Mouse (Mus musculus) E14TG2a.4 (cell line): ENCODE results near the gene Cetn4.

ENCODE experiments used
- CTCF ChIP-seq: conservative IDR thresholded peaks from 2 replicates; pipeline ENCODE4 v1.5.1; 2014; ENCODE audit warnings: low read length
- POU5F1 ChIP-seq: IDR thresholded peaks from 2 replicates; pipeline ENCODE4 v1.6.1; 2014; ENCODE audit warnings: low read length, borderline replicate concordance

GRCm38 (mm10) chr3:37271209-37271608 lies 41.3 kb downstream of the Cetn4 start:
- TF ChIP-seq CTCF (peak; percentile 94), POU5F1 (no peak)
